Mouse (Mus musculus) E14TG2a.4 (cell line): Measurements from ENCODE around the gene Snph.

Experiments
- CTCF ChIP-seq: conservative IDR thresholded peaks from 2 replicates; pipeline ENCODE4 v1.5.1; 2014; ENCODE audit warnings: low read length
- POU5F1 ChIP-seq: IDR thresholded peaks from 2 replicates; pipeline ENCODE4 v1.6.1; 2014; ENCODE audit warnings: low read length, borderline replicate concordance

DNA sequence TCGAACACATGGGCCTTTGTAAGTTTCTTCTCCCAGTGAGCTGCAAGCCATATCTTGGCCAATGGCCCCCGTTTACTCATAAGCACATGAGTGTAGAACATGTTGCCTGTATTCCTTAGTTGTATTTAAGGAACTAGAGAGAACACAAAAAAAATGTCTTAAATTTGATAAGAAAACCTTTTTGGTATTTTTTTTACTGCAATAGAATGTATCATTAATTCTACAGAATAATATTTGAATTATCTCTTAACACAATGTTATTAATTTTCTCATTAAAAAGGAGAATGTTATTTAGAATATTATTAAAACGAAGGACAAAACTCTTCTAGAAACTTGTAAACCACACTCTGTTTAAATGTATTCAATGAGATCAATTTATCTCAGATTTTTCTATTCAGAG lies 36.0 kb upstream of the Snph start, which contains the start of gene Rad21l:
- no peak for TF ChIP-seq CTCF
- no peak for TF ChIP-seq POU5F1
